8 mouse cellular contexts compared by ENCODE assay signal in the genomic region with DNA sequence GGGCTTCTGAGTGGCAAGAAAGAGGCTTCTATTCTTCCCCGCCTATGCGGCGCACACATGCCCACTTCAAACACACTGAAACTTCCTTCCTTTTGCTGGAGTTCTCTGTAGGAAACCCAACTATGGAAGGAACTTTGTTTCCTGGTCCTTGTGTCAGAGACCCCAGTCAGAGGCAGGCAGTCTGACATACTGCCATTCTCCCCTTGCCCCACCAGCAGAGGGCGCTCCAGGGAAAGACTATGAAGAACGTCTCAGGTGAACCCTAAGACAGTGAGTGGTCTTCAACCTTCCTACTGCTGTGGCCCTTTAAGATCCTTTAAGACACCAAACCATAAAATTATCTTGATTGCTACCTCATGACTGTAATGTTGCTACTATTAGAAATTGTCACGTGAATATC. TPM values are rescaled to one million over a fixed set of nuclear protein-coding genes. Genes with fewer than 3 reads are reported as not detected.
DNase-seq lines count a peak whose midpoint lies in the region; ATAC-seq and TF ChIP-seq lines count a peak whose summit lies in the region.

No protein-coding gene starts in this region.

- H3K27me3 ChIP-seq in liver, embryonic 13.5 days = 0 out of 2 replicates have a peak, but pooled peaks cover 6% of the 10 kb centered on the region
- no peaks in the 10 kb centered on the region for H3K27me3 ChIP-seq in spleen, adult 2 months (ENCODE audit: control insufficient read depth, insufficient read depth, low read length)
- no peaks in the 10 kb centered on the region for H3K27me3 ChIP-seq in forebrain, embryonic 16.5 days (replicated peaks; ENCODE audit: control insufficient read depth, insufficient read depth, low read length)

- no peak overlapping the region for H3K27ac ChIP-seq in liver, embryonic 13.5 days
- no peak overlapping the region for H3K27ac ChIP-seq in spleen, adult 2 months (ENCODE audit: insufficient read depth, low read length)
- H3K27ac ChIP-seq in forebrain, embryonic 16.5 days (ENCODE audit: low read length) = no peak overlapping the region

- 64% methylated on average over 6 of the region's 6 CpGs for WGBS in liver, embryonic 13.5 days (ENCODE audit: insufficient replicate concordance)
- WGBS in spleen, adult 2 months = 54% methylated on average over 6 of the region's 6 CpGs
- 92% methylated on average over 6 of the region's 6 CpGs for WGBS in forebrain, embryonic 16.5 days

- H3K4me3 ChIP-seq in liver, embryonic 13.5 days (replicated peaks) = no peak overlapping the region
- H3K4me3 ChIP-seq in spleen, adult 2 months (ENCODE audit: extremely low read depth, insufficient read depth, insufficient read length) = no peak overlapping the region
- H3K4me3 ChIP-seq in forebrain, embryonic 16.5 days (replicated peaks; ENCODE audit: low read length) = no peak overlapping the region

- H3K36me3 ChIP-seq in liver, embryonic 13.5 days = no peaks in the 10 kb centered on the region
- no peaks in the 10 kb centered on the region for H3K36me3 ChIP-seq in spleen, adult 2 months (ENCODE audit: control insufficient read depth, insufficient read depth, low read length)
- no peaks in the 10 kb centered on the region for H3K36me3 ChIP-seq in forebrain, embryonic 16.5 days (ENCODE audit: control insufficient read depth, insufficient read depth)

- H3K4me2 ChIP-seq in liver, embryonic 13.5 days = no peak overlapping the region
- no peak overlapping the region for H3K4me2 ChIP-seq in forebrain, embryonic 16.5 days (ENCODE audit: low read length)

- peak; percentile 20 for DNase-seq in embryo, embryonic 10.5 days (ENCODE audit: low spot score)
- DNase-seq in embryo, embryonic 9.5 days (ENCODE audit: extremely low spot score) = no peak
- peak; percentile 66 for DNase-seq in urinary bladder, postnatal 14 days (ENCODE audit: low spot score)
- no peak for DNase-seq in urinary bladder, postnatal 4 days (ENCODE audit: low spot score in 2 of 2)
- peak; percentile 24 to 41 for DNase-seq in frontal cortex, postnatal 36 days (ENCODE audit: low spot score in 2 of 2)
- peak; percentile 22 for DNase-seq in liver, embryonic 13.5 days
- DNase-seq in spleen, adult 2 months (ENCODE audit: low read depth in 1 of 2, low spot score in 2 of 2) = peak in 1 of 2 experiments; percentile 45

- no peaks in the 10 kb centered on the region for H3K9me3 ChIP-seq in liver, embryonic 13.5 days (replicated peaks)
- no peaks in the 10 kb centered on the region for H3K9me3 ChIP-seq in forebrain, embryonic 16.5 days (ENCODE audit: control insufficient read depth, low read length)

- TF ChIP-seq POLR2A in spleen, adult 2 months (IDR thresholded peaks at IDR 0.05; ENCODE audit: low read depth, low read length) = no peak

- no peak overlapping the region for H3K9ac ChIP-seq in liver, embryonic 13.5 days
- H3K9ac ChIP-seq in forebrain, embryonic 16.5 days (replicated peaks; ENCODE audit: low read depth, low read length) = no peak overlapping the region

- peak; percentile 56; the same call in 1 of the 2 replicates for TF ChIP-seq CTCF in spleen, adult 2 months (IDR thresholded peaks at IDR 0.05; ENCODE audit: extremely low read depth, insufficient read depth, insufficient read length, insufficient replicate concordance)

- H3K4me1 ChIP-seq in liver, embryonic 13.5 days (replicated peaks) = no peaks in the 10 kb centered on the region
- H3K4me1 ChIP-seq in spleen, adult 2 months (ENCODE audit: control insufficient read depth, insufficient read depth, insufficient read length) = no peaks in the 10 kb centered on the region
- H3K4me1 ChIP-seq in forebrain, embryonic 16.5 days (replicated peaks; ENCODE audit: control insufficient read depth, insufficient read depth, low read length) = no peaks in the 10 kb centered on the region

- ATAC-seq in liver, embryonic 13.5 days (ENCODE audit: low read depth) = no peak
- no peak for ATAC-seq in forebrain, embryonic 16.5 days

RNA-seq across cellular contexts. Expression of a gene that starts 21.4 kb away (rescaled TPM):
- 108 and 129 TPM in 2 replicates for polyA plus RNA-seq in liver, embryonic 13.5 days (2015; fragmentation: Nextera tagmentation; extraction: Ambion mirVana)
- 22.2 and 27.0 TPM in 2 replicates for polyA plus RNA-seq in spleen, adult 2 months (2012; rRNA removed)
- 230 and 238 TPM in 2 replicates for polyA plus RNA-seq in forebrain, embryonic 16.5 days (2015; fragmentation: Nextera tagmentation; extraction: Ambion mirVana)

RNA-seq across cellular contexts. Expression of a gene that starts 51.1 kb away (rescaled TPM):
- polyA plus RNA-seq in liver, embryonic 13.5 days (2015; fragmentation: Nextera tagmentation; extraction: Ambion mirVana) = 0.22 and 0.56 TPM in 2 replicates
- polyA plus RNA-seq in spleen, adult 2 months (2012; rRNA removed) = 2.6 and 4.2 TPM in 2 replicates
- 46.7 and 47.3 TPM in 2 replicates for polyA plus RNA-seq in forebrain, embryonic 16.5 days (2015; fragmentation: Nextera tagmentation; extraction: Ambion mirVana)

Comparison
In these comparisons a context has a peak if more than half of its experiments do, and no peak if none do; other contexts are left out.
1. DNase-seq: peak in embryo, embryonic 10.5 days (single experiment), urinary bladder, postnatal 14 days (single experiment), frontal cortex, postnatal 36 days (2 of 2) and liver, embryonic 13.5 days (single experiment); none in embryo, embryonic 9.5 days (single experiment) and urinary bladder, postnatal 4 days (0 of 2).